Mouse (Mus musculus) bone marrow macrophage, adult 2 months (primary cell): ENCODE data around the gene Kalrn.

Experiments
- CTCF ChIP-seq: IDR thresholded peaks from 2 replicates; pipeline ENCODE4 v1.5.1; 2012; ENCODE audit warnings: low read depth, mild to moderate bottlenecking, low read length, moderate library complexity
- POLR2A ChIP-seq: IDR thresholded peaks from 2 replicates; pipeline ENCODE4 v1.6.1; 2012; ENCODE audit warnings: mild to moderate bottlenecking, low read depth, low read length, borderline replicate concordance

DNA sequence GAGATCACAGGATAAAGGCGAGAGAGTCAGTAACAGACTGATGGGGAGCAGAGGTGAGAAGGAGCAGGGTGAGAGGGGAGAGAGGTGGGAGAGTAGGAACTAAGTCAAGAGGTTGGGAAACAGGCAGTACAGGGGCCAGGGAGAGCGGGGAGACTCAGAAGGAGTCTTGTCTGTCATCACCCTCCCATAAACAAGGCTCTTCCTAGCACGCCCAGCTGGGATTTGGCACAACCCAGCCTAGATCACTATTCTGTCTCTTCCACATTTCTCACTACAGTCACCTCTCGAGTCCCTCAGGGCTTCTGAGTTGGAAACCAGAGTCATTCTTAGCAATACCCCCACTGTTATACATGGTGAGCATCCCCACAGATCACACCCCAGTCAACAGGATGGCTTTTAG lies 390.1 kb downstream of the Kalrn start:
- no peak for TF ChIP-seq CTCF
- TF ChIP-seq POLR2A: no peak
